In the genomic region with DNA sequence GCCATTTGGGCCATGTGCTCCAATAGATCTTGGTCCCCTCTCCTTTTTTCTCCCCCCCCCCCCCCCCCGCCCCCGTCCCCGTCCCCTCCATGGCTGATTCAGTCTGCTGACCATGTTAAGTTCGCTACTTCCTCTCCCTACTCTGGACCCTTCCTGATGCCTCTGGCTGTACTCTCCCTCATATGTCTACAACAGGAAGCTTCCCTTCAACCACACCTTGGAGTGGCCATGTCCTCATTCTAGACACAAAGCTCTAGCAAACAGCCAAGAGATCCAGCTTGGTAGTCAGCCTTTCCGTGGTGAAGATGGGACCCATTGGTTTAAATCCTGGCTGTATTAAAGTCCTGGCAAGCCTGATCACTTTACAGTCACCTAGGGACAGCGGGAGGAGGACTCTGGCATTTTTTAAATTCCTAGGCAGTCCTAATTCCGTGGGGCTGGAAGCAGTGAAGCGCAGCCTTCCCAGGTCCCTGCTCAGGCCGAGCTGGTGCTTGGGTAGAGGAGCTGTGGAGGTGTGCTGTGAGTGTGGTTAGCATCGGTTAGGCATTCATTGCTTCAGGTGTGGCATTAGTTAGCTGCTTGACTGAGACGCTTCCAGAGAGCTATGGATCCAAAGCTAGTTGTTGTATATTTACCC, we compare ENCODE assay signal across 19 mouse cellular contexts.
DNase-seq lines count a peak whose midpoint lies in the region; ATAC-seq and TF ChIP-seq lines count a peak whose summit lies in the region.
"Had no signal": no experiment of that assay in that cellular context is flagged by ENCODE, and none has a peak within 500 bp of the region (broad histone marks: within the 10 kb centered on the region; RNA-seq: fewer than 3 reads in every experiment).

No protein-coding gene starts in this region.

- H3K4me3 ChIP-seq in gastrocnemius, adult 2 months = no peak overlapping the region
- H3K4me3 ChIP-seq in stomach, postnatal 0 days (ENCODE audit: low read depth, low read length) = no peak overlapping the region
- H3K4me3 ChIP-seq: hindbrain, embryonic 10.5 days; limb, embryonic 15.5 days; liver, embryonic 15.5 days; lung, embryonic 15.5 days had no signal

- WGBS in stomach, postnatal 0 days = 62% methylated on average over 10 of the region's 11 CpGs

- no peak for TF ChIP-seq EP300 in stomach, postnatal 0 days (optimal IDR thresholded peaks at IDR 0.05)

- no peak for ATAC-seq in stomach, postnatal 0 days (ENCODE audit: low FRiP score, low TSS enrichment)
- ATAC-seq: intestine, postnatal 0 days had no signal

- DNase-seq in gastrocnemius, adult 2 months = no peak
- no peak for DNase-seq in gastrocnemius, postnatal 36 days
- DNase-seq in R1 (ENCODE audit: low read depth, low spot score) = peak; percentile 53
- DNase-seq in kidney, adult 8-10 months = peak; percentile 84 to 91
- DNase-seq in kidney, postnatal 10 days = peak; percentile 80
- no peak for DNase-seq in adrenal gland, adult 18-20 months (ENCODE audit: low spot score in 2 of 2)
- DNase-seq in stomach, postnatal 0 days (ENCODE audit: low spot score) = no peak
- no peak for DNase-seq in right cerebral cortex, adult 18-20 months
- DNase-seq: adrenal gland, postnatal 36 days; cerebellum, adult 9-11 months; right cerebral cortex, postnatal 14 days; thymus, postnatal 25 days had no signal

- TF ChIP-seq CTCF in gastrocnemius, adult 2 months (IDR thresholded peaks at IDR 0.05) = no peak
- TF ChIP-seq CTCF in stomach, postnatal 0 days (IDR thresholded peaks at IDR 0.05; ENCODE audit: low read depth) = no peak

- no peaks in the 10 kb centered on the region for H3K4me1 ChIP-seq in stomach, postnatal 0 days (replicated peaks; ENCODE audit: control insufficient read depth, insufficient read depth)

- no peaks in the 10 kb centered on the region for H3K9me3 ChIP-seq in stomach, postnatal 0 days (ENCODE audit: control insufficient read depth, low read length)
- H3K9me3 ChIP-seq: hindbrain, embryonic 10.5 days; limb, embryonic 15.5 days; liver, embryonic 15.5 days; lung, embryonic 15.5 days had no signal

- intact Hi-C loops in gastrocnemius, adult 2 months (cut with DNase I) = no loop called here
- intact Hi-C loops in gastrocnemius, postnatal 36 days (cut with DNase I) = no loop called here

- no peak overlapping the region for H3K4me2 ChIP-seq in stomach, postnatal 0 days (replicated peaks; ENCODE audit: low read depth)
- H3K4me2 ChIP-seq: limb, embryonic 15.5 days; liver, embryonic 15.5 days; lung, embryonic 15.5 days had no signal

- H3K27ac ChIP-seq in gastrocnemius, adult 2 months = peak overlapping the region; percentile 67
- no peak overlapping the region for H3K27ac ChIP-seq in stomach, postnatal 0 days (replicated peaks)
- H3K27ac ChIP-seq: hindbrain, embryonic 10.5 days; hindbrain, postnatal 0 days; limb, embryonic 15.5 days; liver, embryonic 15.5 days; lung, embryonic 15.5 days; macrophage had no signal

- no peak overlapping the region for H3K9ac ChIP-seq in stomach, postnatal 0 days (ENCODE audit: low read length)
- H3K9ac ChIP-seq: limb, embryonic 15.5 days; liver, embryonic 15.5 days; lung, embryonic 15.5 days had no signal

- H3K36me3 ChIP-seq in stomach, postnatal 0 days (ENCODE audit: control insufficient read depth, insufficient read depth, low read length) = peaks cover 11% of the 10 kb centered on the region

- no peaks in the 10 kb centered on the region for H3K27me3 ChIP-seq in stomach, postnatal 0 days (ENCODE audit: control insufficient read depth, insufficient read depth, low read length)
- H3K27me3 ChIP-seq: limb, embryonic 15.5 days; liver, embryonic 15.5 days; lung, embryonic 15.5 days had no signal

Comparison
In these comparisons a context has a peak if more than half of its experiments do, and no peak if none do; other contexts are left out.
1. DNase-seq: peak in R1 (single experiment), kidney, adult 8-10 months (2 of 2) and kidney, postnatal 10 days (single experiment); none in gastrocnemius, adult 2 months (single experiment), gastrocnemius, postnatal 36 days (0 of 2), adrenal gland, adult 18-20 months (0 of 2), stomach, postnatal 0 days (single experiment) and right cerebral cortex, adult 18-20 months (single experiment).